Mouse (Mus musculus): ENCODE results near the gene Tinagl1.

Tinagl1 gene

GRCm38 (mm10) chr4:130175072-130175711 is at the start of gene Tinagl1:
Tinagl1 (minus strand) TSS chr4:130175122.
- TF ChIP-seq GATA4 (IDR thresholded peaks at IDR 0.05; ENCODE audit: insufficient replicate concordance, low read length) = no peak

- no peak for TF ChIP-seq GATA4 (IDR thresholded peaks at IDR 0.05; ENCODE audit: insufficient replicate concordance, low read length)
These were observed 49.1 kb upstream of the Tinagl1 start for GRCm38 (mm10) chr4:130224071-130224470.

- TF ChIP-seq GATA4 (IDR thresholded peaks at IDR 0.05; ENCODE audit: insufficient replicate concordance, low read length) = no peak
These were observed 47.3 kb upstream of the Tinagl1 start, which contains the start of gene Gm853 for GRCm38 (mm10) chr4:130222179-130222578. Gm853 (minus strand) TSS chr4:130222401.

GRCm38 (mm10) chr4:130220176-130220575 is 45.3 kb upstream of the Tinagl1 start:
- no peak for TF ChIP-seq GATA4 (IDR thresholded peaks at IDR 0.05; ENCODE audit: insufficient replicate concordance, low read length)

GRCm38 (mm10) chr4:130215392-130215791 is 40.5 kb upstream of the Tinagl1 start:
- no peak for TF ChIP-seq GATA4 (IDR thresholded peaks at IDR 0.05; ENCODE audit: insufficient replicate concordance, low read length)

- no peak for TF ChIP-seq GATA4 (IDR thresholded peaks at IDR 0.05; ENCODE audit: insufficient replicate concordance, low read length)
These were observed 38.9 kb upstream of the Tinagl1 start for GRCm38 (mm10) chr4:130213857-130214256.

GRCm38 (mm10) chr4:130213197-130213596 is 38.3 kb upstream of the Tinagl1 start:
- no peak for TF ChIP-seq GATA4 (IDR thresholded peaks at IDR 0.05; ENCODE audit: insufficient replicate concordance, low read length)

- TF ChIP-seq GATA4 (IDR thresholded peaks at IDR 0.05; ENCODE audit: insufficient replicate concordance, low read length) = no peak
These were observed 37.5 kb upstream of the Tinagl1 start for GRCm38 (mm10) chr4:130212421-130212820.

- no peak for TF ChIP-seq GATA4 (IDR thresholded peaks at IDR 0.05; ENCODE audit: insufficient replicate concordance, low read length)
These were observed 36.9 kb upstream of the Tinagl1 start for GRCm38 (mm10) chr4:130211870-130212269.

GRCm38 (mm10) chr4:130198694-130199670 is 24.1 kb upstream of the Tinagl1 start:
- no peak for TF ChIP-seq GATA4 (IDR thresholded peaks at IDR 0.05; ENCODE audit: insufficient replicate concordance, low read length)

- no peak for TF ChIP-seq GATA4 (IDR thresholded peaks at IDR 0.05; ENCODE audit: insufficient replicate concordance, low read length)
These were observed 21.6 kb upstream of the Tinagl1 start for GRCm38 (mm10) chr4:130196542-130196941.

GRCm38 (mm10) chr4:130195924-130196323 is 21.0 kb upstream of the Tinagl1 start:
- no peak for TF ChIP-seq GATA4 (IDR thresholded peaks at IDR 0.05; ENCODE audit: insufficient replicate concordance, low read length)

- no peak for TF ChIP-seq GATA4 (IDR thresholded peaks at IDR 0.05; ENCODE audit: insufficient replicate concordance, low read length)
These were observed 17.3 kb upstream of the Tinagl1 start for GRCm38 (mm10) chr4:130192266-130192665.

GRCm38 (mm10) chr4:130189606-130190005 is 14.7 kb upstream of the Tinagl1 start:
- TF ChIP-seq GATA4 (IDR thresholded peaks at IDR 0.05; ENCODE audit: insufficient replicate concordance, low read length) = no peak

- TF ChIP-seq GATA4 (IDR thresholded peaks at IDR 0.05; ENCODE audit: insufficient replicate concordance, low read length) = no peak
These were observed 13.9 kb upstream of the Tinagl1 start for GRCm38 (mm10) chr4:130188806-130189297.

- TF ChIP-seq GATA4 (IDR thresholded peaks at IDR 0.05; ENCODE audit: insufficient replicate concordance, low read length) = no peak
These were observed 12.0 kb upstream of the Tinagl1 start for GRCm38 (mm10) chr4:130186891-130187290.

Measured in liver, adult (tissue).